8 mouse cellular contexts compared by ENCODE assay signal in genomic region chr3:88149510-88149974, GRCm38 (mm10). TPM values are rescaled to one million over a fixed set of nuclear protein-coding genes. Genes with fewer than 3 reads are reported as not detected.
DNase-seq lines count a peak whose midpoint lies in the region; ATAC-seq and TF ChIP-seq lines count a peak whose summit lies in the region.

No protein-coding gene starts in this region.

- H3K4me2 ChIP-seq in kidney, embryonic 14.5 days (replicated peaks; ENCODE audit: low read depth, low read length) = peak overlapping the region; percentile 22
- H3K4me2 ChIP-seq in embryonic facial prominence, embryonic 11.5 days (ENCODE audit: low read depth, low read length) = no peak overlapping the region
- H3K4me2 ChIP-seq in intestine, embryonic 15.5 days (replicated peaks) = peak overlapping the region; percentile 45
- H3K4me2 ChIP-seq in myocyte (ENCODE audit: low read depth) = peak overlapping the region; percentile 100

- TF ChIP-seq POLR2A in myocyte (IDR thresholded peaks at IDR 0.05; ENCODE audit: insufficient read length, low read depth) = no peak

- no peak for ATAC-seq in kidney, embryonic 14.5 days (ENCODE audit: low FRiP score, low TSS enrichment)
- no peak for ATAC-seq in embryonic facial prominence, embryonic 11.5 days (replicated peaks; ENCODE audit: insufficient number of reproducible peaks, low FRiP score, low TSS enrichment, low read depth)
- ATAC-seq in intestine, embryonic 15.5 days = no peak

- peaks cover 55% of the 10 kb centered on the region for H3K4me1 ChIP-seq in kidney, embryonic 14.5 days (ENCODE audit: control insufficient read depth, insufficient read depth, low read length)
- peaks cover 16% of the 10 kb centered on the region for H3K4me1 ChIP-seq in embryonic facial prominence, embryonic 11.5 days (ENCODE audit: control insufficient read depth, insufficient read depth, low read length)
- H3K4me1 ChIP-seq in intestine, embryonic 15.5 days (replicated peaks) = peaks cover 67% of the 10 kb centered on the region

- WGBS in kidney, embryonic 14.5 days = 22% methylated on average over 6 of the region's 6 CpGs
- WGBS in embryonic facial prominence, embryonic 11.5 days = 23% methylated on average over 6 of the region's 6 CpGs
- 36% methylated on average over 6 of the region's 6 CpGs for WGBS in intestine, embryonic 15.5 days

- no peak overlapping the region for H3K4me3 ChIP-seq in kidney, embryonic 14.5 days (ENCODE audit: low read length)
- no peak overlapping the region for H3K4me3 ChIP-seq in embryonic facial prominence, embryonic 11.5 days (ENCODE audit: low read depth, low read length)
- no peak overlapping the region for H3K4me3 ChIP-seq in intestine, embryonic 15.5 days (replicated peaks)
- H3K4me3 ChIP-seq in myocyte = no peak overlapping the region

- no peaks in the 10 kb centered on the region for H3K27me3 ChIP-seq in kidney, embryonic 14.5 days (ENCODE audit: control insufficient read depth, insufficient read depth, low read length)
- H3K27me3 ChIP-seq in embryonic facial prominence, embryonic 11.5 days (ENCODE audit: control insufficient read depth, insufficient read depth, low read length) = no peaks in the 10 kb centered on the region
- no peaks in the 10 kb centered on the region for H3K27me3 ChIP-seq in intestine, embryonic 15.5 days (replicated peaks)
- no peaks in the 10 kb centered on the region for H3K27me3 ChIP-seq in myocyte (ENCODE audit: control insufficient read depth, insufficient read depth, insufficient read length)

- H3K27ac ChIP-seq in kidney, embryonic 14.5 days (ENCODE audit: low read depth, low read length) = peak overlapping the region; percentile 44; the same call in 1 of the 2 replicates
- 0 out of 2 replicates have a peak overlapping the region, but pooled peaks have one; percentile 47 for H3K27ac ChIP-seq in embryonic facial prominence, embryonic 11.5 days (replicated peaks; ENCODE audit: low read depth, low read length)
- peak overlapping the region; percentile 79 for H3K27ac ChIP-seq in intestine, embryonic 15.5 days

- intact Hi-C loops in gastrocnemius, postnatal 36 days (cut with DNase I) = no loop called here

- DNase-seq in kidney, postnatal 4 days = no peak
- no peak for DNase-seq in embryonic facial prominence, embryonic 11.5 days (ENCODE audit: low spot score)
- DNase-seq in gastrocnemius, postnatal 36 days = no peak
- DNase-seq in frontal cortex, postnatal 14 days (ENCODE audit: low spot score in 2 of 2) = no peak
- DNase-seq in testis, postnatal 14 days (ENCODE audit: low spot score) = no peak

- H3K79me2 ChIP-seq in myocyte (ENCODE audit: control insufficient read depth, insufficient read depth) = peaks cover 100% of the 10 kb centered on the region

- no peak overlapping the region for H3ac ChIP-seq in myocyte (ENCODE audit: control insufficient read depth, insufficient read length)

- H3K36me3 ChIP-seq in kidney, embryonic 14.5 days (ENCODE audit: control insufficient read depth, insufficient read depth, low read length) = no peaks in the 10 kb centered on the region
- no peaks in the 10 kb centered on the region for H3K36me3 ChIP-seq in embryonic facial prominence, embryonic 11.5 days (replicated peaks; ENCODE audit: control insufficient read depth, insufficient read depth, low read depth, low read length)
- H3K36me3 ChIP-seq in intestine, embryonic 15.5 days = no peaks in the 10 kb centered on the region
- no peaks in the 10 kb centered on the region for H3K36me3 ChIP-seq in myocyte (ENCODE audit: control insufficient read depth, insufficient read depth)

- no peaks in the 10 kb centered on the region for H3K9me3 ChIP-seq in kidney, embryonic 14.5 days (ENCODE audit: control insufficient read depth, low read length)
- no peaks in the 10 kb centered on the region for H3K9me3 ChIP-seq in embryonic facial prominence, embryonic 11.5 days (replicated peaks; ENCODE audit: control insufficient read depth, low read length)
- H3K9me3 ChIP-seq in intestine, embryonic 15.5 days = no peaks in the 10 kb centered on the region

- H3K9ac ChIP-seq in kidney, embryonic 14.5 days (ENCODE audit: low read depth, low read length) = peak overlapping the region; percentile 40; the same call in 1 of the 2 replicates
- H3K9ac ChIP-seq in embryonic facial prominence, embryonic 11.5 days (replicated peaks; ENCODE audit: low read length) = peak overlapping the region; percentile 7; the same call in 1 of the 2 replicates
- H3K9ac ChIP-seq in intestine, embryonic 15.5 days = peak overlapping the region; percentile 6; the same call in 1 of the 2 replicates

TF ChIP-seq in myocyte, 11 proteins besides CTCF, POLR2A, EP300 and RAD21:
- TF ChIP-seq TCF3 (IDR thresholded peaks at IDR 0.05; ENCODE audit: insufficient read length, low read depth) = no peak

RNA-seq across cellular contexts. Expression of gene Mef2d, which starts 7.4 kb away (rescaled TPM):
- polyA plus RNA-seq in kidney, embryonic 14.5 days (2014; fragmentation: Nextera tagmentation; extraction: Ambion mirVana) = 12.6 and 21.8 TPM in 2 replicates
- 11.5 and 12.5 TPM in 2 replicates for polyA plus RNA-seq in embryonic facial prominence, embryonic 11.5 days (2014; fragmentation: Nextera tagmentation; extraction: Ambion mirVana)
- 19.7 and 20.8 TPM in 2 replicates for polyA plus RNA-seq in intestine, embryonic 15.5 days (2015; fragmentation: Nextera tagmentation; extraction: Ambion mirVana)
- polyA plus RNA-seq in myocyte (2012; fragmentation: generic; extraction: Trizol) = 121 TPM
- total RNA-seq in gastrocnemius, postnatal 36 days (2021) = 100 to 1,000 TPM; 156 to 174 TPM
